Mouse (Mus musculus): ENCODE measurements around the gene Dolk. TPM values are rescaled to one million over a fixed set of nuclear protein-coding genes. Genes with fewer than 3 reads are reported as not detected.

Dolk gene
- total RNA-seq, 2 experiments from 2014 or later: 23.7 to 26.3 TPM

DNA sequence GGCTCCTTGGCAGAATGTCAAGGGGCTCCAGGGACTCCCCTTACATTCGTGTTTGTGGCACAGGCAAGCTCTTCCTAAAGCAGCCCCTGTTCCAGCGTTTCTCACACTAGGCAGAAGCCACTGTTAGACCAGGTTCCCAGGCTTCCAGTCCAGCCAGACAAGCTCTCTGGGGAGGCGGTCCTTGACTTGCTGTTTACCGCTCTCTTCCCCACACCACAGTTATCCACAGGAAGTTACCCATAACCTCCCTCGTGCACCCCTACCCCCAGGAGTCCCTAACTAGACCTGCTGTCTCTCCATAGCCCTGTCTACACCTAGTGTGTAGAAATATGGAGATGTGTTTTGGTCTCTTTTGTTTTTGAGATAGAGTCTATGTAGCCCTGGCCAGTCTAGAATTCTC lies 32.3 kb downstream of the Dolk start:
- intact Hi-C loops (cut with DNase I): no loop called here
- no peak for DNase-seq (ENCODE audit: low spot score in 2 of 2)

DNA sequence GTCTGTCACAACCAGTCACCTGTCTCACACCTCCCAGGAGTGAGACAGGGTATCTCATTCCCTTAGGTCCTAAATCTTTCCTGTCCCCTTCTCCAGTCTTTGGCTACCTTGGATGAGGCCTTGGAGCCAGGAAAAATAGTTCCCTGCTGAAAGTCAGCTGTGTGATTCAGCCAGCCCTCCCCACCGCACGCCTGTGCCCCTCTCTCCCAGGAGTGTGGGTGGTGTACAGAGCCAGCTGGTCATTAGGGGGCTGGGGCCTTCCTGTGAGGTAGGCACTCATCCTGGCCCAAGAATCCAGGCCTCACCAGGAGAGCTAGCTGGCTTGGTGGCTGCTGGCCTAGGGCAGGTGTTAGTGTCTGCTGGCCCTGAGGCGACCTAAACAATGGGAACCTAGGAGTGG lies 33.6 kb downstream of the Dolk start:
- intact Hi-C loops (cut with DNase I): no loop called here
- peak in 1 of 2 experiments; percentile 57 for DNase-seq (ENCODE audit: low spot score in 2 of 2)

DNA sequence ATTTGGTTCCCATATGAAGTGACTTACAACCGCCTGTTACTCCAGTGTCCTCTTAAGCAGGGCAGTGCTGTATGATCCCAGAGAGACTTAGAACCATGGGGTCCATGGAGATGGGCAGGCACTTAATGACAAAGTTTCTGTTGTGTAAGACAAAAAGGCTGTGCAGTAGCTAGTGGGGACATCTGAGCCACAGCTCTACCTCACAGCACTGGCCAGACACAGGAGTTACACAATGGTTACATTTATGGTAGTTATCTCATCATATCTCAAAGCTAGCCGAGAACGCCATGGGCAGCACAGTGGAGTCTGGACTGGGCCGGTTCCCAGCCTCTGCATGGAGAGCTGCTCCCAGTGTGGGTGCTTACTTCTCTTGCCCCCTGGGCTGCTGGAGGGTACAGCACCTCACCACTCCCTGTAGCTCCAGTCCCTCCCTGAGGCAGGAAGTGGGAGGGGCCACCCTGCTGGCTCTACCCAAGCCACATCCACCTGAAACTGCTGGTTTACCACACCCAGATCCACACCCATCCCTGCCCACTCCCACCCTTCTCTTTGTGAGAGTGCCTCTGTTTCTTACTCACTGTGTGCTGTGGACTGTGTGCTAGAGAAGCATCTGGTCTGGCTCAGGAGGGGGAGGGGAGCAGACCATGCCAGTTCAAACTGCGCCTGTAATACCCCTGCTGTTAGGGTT lies 34.6 kb downstream of the Dolk start:
- intact Hi-C loops (cut with DNase I): no loop called here

DNA sequence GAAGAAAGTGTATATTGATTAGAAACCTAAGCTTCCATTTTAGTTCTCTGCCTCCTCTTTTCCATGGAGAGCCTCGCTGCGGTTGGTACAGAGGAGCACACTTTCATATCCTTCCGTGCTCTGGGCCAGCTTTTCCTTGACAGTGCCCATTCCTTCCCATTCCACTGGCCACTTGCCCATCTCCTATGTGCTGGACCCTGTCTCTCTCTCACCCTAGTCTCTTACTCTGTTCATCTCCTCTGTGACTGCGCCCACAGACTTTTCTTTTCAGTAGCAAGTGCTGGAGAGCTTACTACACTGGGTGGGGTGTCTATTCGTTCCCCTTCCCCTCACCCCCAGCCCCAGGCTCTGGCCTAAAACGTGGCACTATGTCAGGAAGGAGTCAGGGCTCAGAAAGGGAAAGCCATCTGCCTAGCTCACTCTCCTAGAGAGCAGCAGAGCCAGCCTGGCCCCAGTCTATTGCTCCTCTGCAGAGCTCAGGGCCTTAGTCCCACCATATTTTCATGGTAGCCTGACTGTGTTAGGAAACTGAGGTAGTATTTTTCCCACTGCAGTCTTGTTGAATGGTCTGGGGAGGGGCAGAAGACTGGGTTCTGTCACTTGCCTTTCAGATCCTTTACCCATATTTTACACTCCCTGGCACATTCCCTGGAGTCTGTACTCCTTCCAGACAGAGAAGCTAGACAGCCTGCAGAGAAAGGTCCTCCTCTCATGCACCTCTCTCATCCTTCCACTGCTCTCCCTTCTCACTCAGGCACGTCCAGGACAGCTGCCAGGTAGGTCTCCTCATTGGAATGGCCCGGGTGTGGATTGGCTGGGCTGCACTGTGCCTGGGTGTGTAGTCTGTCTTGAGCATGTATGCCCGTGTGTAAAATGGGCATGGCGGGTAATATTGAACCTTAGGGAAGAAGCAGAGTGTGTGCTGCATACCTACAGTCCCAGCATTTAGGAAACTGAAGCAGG lies 35.7 kb downstream of the Dolk start:
- DNase-seq (ENCODE audit: low spot score in 2 of 2): no peak
- intact Hi-C loops (cut with DNase I): no loop called here

More for the DNA sequence above, 34.6 kb downstream of the Dolk start:
- no peak for DNase-seq (ENCODE audit: low spot score in 2 of 2)

DNA sequence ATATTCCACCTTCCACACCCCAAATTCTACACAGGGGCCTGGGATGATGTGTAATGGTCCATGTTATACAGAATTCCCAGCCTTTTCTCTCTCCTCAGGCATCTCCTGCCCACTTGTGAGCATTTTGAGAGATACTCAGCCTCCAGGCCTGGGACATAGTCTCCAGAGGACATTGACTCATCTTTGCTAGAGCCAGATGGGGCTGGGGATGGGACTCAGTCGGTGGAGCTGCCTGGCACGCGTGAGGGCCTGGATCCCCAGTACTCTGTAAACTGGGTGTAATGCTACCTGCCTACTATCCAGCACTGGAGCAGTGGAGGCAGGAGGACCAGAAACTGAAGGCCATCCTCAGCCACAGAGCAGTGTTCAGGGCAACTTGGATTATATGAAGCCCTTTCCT lies 37.0 kb downstream of the Dolk start:
- intact Hi-C loops (cut with DNase I): no loop called here
- peak in 1 of 2 experiments; percentile 61 for DNase-seq (ENCODE audit: low spot score in 2 of 2)

DNA sequence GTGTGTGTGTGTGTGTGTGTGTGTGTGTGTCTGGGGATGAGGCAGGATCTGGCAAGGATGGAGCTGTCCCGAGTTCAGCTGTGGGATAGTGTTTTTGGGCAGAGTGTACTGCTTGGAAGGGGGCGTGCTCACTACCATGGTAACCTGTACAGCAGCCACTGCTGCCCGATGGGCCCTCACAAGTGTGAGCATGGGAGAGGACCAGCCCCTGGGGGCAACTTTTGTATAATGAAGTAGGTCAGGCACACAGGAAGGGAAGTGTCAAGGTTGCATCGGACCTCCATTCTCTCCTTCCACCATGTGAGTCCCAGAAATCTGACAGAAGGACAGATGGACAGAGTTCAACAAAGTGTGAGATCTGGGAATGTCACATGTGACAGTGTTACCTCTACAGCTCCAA lies 38.5 kb downstream of the Dolk start:
- DNase-seq (ENCODE audit: low spot score in 2 of 2): no peak
- intact Hi-C loops (cut with DNase I): no loop called here

DNA sequence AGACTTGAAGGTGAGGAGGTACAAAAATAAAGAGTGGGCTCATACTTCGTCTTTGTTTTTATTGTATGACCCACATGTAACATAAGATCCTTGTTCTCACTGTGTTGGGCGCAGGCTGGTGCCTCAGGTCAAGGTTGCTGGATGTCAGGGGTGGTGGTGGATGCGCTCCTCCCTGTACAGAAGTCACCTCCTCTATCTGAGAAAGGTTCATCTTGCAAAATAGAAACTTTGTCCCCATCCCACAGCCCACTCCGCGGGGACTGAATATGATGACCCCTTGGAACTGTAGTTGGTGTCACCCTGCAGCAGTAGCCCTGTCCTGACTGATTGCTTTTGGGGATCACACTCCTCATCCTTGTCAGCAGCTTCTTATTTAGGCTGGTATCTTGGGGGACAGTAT lies 39.1 kb downstream of the Dolk start:
- intact Hi-C loops (cut with DNase I): no loop called here
- DNase-seq (ENCODE audit: low spot score in 2 of 2): no peak

DNA sequence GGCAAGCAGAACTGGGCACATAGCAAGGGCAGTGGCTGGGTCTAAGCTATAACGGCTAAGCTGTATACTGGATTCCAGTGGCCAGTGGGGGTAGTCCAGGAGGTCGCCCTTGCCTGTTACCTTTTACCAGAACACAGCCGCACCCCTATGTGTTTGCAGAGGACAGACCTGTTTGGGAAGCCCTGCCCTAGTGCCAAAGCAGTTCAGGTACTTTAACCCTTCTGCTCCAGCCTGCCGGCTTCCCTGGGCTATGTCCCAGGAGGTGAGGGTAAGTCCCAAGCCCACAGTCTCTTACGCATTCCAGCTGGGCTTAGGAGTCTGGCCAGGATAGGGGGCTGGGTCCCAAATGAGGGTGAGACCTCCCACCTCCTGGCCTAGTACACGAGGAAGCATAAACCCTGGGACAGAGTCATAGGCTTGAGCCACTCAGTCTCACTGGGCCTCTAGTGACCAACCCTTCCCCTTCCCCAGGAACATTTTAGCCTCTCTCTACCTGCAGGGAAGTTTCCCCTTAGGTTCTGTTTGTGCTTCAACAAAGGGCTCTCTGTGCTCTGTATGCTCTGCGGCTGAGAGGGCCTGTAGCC lies 41.4 kb downstream of the Dolk start:
- intact Hi-C loops (cut with DNase I): no loop called here
- DNase-seq (ENCODE audit: low spot score in 2 of 2): no peak

DNA sequence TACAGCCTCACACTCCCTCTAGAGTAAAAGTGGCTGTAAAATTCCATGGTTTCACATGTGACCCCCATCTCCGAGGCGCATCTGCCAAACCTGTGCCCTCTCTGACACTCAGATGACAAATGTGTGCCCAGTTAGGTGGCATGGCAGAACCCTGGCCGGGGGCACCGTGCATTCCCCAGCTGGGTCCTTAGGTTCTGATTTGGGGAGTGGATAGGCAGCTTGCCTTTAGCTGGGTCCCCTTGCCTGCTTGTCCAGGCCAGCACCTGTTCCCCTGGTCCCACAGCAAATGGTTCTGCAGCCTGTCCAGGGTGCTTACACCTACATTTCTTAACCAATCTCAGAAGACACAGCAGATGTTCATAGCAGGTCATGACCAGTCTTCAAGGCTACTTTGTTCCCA lies 42.7 kb downstream of the Dolk start:
- DNase-seq (ENCODE audit: low spot score in 2 of 2): no peak
- intact Hi-C loops (cut with DNase I): no loop called here

DNA sequence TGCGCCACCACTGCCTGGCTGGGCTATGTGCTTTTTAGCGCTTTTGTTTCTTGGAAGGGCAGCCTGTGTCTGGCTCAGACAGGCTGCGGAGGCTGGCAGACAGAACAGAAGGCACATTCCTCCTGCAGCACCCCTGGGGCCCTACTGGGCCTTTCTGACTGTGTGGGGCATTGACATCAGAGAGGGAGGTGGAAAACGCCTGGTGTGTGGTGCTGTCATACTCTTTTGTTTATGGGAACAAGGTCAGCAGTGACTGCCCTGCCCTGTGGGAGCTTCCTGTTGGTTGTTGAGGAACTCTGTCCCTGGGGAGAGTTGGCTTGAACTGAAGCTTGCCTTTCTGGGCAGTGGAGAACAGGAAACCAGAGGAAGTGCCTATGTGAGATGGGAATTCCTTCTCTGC lies 43.6 kb downstream of the Dolk start:
- peak in 1 of 2 experiments; percentile 41 for DNase-seq (ENCODE audit: low spot score in 2 of 2)

DNA sequence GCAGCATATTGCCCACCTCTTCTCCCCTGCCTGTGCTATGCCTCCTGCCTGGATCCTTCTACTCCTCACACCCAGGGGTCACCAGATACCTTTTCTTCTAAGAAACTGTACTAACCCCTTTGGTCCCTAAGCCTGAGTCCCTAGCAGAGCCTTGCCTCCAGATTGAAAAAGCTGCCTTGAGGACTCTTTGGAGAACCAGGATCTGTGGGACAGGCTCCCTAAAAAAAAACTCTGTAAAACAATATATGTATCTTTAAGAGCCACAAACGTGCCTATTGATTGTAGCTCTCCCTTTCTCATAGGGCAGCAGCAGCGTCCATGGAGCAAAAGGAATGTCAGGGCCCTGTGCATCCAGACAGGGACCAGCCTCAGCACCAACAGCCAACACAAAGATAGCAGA lies 45.9 kb downstream of the Dolk start, which contains the start of gene Gm28035:
Gene Gm28035, plus strand, starts transcription at position 301 of the 400 bp plus-strand sequence.
- intact Hi-C loops (cut with DNase I): no loop called here
- no peak for DNase-seq (ENCODE audit: low spot score in 2 of 2)

More for the DNA sequence above, 43.6 kb downstream of the Dolk start:
- intact Hi-C loops (cut with DNase I): no loop called here

DNA sequence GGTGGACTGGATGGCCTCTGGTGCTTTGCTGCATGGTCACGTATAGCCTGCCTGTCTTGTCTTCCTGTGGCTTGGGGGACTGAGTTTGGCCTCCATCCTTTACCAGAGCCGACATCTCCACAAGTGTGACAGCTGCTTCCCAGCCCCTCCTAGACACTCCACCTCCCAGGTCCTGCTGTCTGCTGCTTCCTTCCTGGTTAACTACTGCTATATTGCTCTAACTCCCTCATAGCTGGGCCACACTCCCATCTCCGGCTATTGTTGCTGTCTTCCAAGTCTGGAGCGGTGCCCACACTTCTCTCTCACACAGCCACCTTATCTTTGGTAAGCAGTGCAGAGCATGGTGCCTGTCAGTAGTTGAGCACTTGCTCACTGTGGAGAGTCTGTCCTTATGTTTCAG lies 46.4 kb downstream of the Dolk start:
- peak in 1 of 2 experiments; percentile 41 for DNase-seq (ENCODE audit: low spot score in 2 of 2)

DNA sequence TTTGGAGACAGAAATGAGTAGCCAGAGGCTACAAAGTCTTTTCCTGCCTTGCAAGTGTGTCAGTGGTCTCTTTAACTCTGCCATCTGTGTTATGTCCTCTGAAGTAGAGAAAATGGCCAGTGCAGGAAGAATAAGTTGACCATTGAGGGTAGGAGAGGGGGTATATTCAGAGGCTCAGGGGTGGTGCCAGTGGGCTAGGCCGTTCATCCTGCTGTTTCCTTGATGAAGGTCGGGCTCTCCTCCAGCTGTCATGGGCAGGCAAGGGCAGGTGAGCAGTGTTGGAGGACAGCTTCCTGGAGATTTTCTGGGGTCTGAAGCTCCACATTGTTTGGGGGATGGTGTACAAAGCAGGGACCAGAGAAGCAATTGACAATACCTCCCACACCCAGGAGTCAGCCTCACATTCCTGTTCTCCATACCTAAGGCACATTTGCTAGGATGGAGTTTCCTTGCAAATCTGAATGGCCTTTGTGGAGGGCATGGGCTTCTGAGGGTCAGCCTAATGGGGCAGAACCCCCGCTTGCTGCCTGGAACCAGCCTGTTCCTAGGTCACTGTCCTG lies 47.1 kb downstream of the Dolk start:
- intact Hi-C loops (cut with DNase I): no loop called here

More for the DNA sequence above, 46.4 kb downstream of the Dolk start:
- intact Hi-C loops (cut with DNase I): no loop called here

DNA sequence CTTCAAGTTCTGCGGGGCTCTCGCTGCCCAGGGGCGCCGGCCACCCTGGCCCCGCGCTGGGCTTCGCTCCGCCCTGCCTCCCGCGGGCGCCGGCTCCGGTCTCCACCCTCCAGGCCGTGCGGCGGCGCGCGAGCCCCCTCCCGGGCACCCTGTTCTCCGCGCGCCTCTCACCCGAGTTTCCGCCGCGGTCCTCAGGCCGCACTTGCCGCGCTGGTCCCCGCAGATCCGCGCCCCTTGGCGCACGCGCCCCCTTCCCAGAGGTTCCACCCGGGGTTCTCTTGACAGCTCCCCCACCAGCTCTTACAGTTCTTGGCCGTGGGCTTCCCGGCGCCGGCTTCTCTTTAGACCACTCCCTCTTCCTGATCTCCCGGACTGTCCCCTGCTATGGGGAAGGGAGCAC lies 48.3 kb downstream of the Dolk start:
- DNase-seq (ENCODE audit: low spot score in 2 of 2): peak; percentile 52 to 74
- intact Hi-C loops (cut with DNase I): loop anchor here (1.0 to 2.0 kb wide), 4 partner anchors 32 to 67 kb away; partner anchors contain the start of genes Endog, Kyat1 and Spout1

More for the DNA sequence above, 47.1 kb downstream of the Dolk start:
- DNase-seq (ENCODE audit: low spot score in 2 of 2): no peak

DNA sequence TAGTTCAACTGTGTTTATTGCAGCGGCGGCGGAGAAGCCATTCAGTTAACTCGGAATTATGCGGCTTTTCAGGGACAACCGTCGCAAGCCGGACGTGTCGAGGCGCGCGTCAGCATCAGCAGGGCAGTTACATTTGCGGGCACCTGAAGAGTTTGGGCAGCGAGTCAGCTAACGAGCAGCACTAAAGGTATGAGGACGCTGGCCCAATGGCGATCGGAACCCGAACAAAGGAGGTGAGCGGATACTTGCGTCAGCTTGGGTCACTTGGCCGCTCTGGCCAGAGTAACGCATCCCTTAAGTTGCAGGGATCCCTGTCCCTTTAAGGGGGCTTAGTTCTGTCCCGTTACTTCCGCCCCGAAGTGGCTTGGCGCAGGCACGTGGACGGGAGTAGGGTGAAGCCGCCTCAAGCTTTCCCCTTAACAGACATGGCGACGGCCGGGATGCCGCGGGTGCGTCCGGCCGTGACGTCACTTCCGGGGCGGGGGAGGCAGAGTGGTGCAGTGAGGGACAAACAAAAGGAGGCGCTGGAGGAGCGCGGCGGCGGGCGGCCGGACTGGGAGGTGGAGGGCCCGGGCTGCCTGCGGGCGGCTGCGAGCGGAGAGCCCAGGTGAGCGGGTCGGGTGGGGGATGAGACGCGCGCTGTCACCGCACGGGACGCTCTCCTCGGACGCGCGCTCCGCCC lies 48.8 kb downstream of the Dolk start, which contains the start of gene Lrrc8a:
Gene Lrrc8a, plus strand, starts transcription at position 517 of the 682 bp plus-strand sequence.
- peak; percentile 99 to 100 for DNase-seq (ENCODE audit: low spot score in 2 of 2)
- intact Hi-C loops (cut with DNase I): loop anchor here (1.0 to 2.0 kb wide), 4 partner anchors 32 to 67 kb away; partner anchors contain the start of genes Endog, Kyat1 and Spout1

DNA sequence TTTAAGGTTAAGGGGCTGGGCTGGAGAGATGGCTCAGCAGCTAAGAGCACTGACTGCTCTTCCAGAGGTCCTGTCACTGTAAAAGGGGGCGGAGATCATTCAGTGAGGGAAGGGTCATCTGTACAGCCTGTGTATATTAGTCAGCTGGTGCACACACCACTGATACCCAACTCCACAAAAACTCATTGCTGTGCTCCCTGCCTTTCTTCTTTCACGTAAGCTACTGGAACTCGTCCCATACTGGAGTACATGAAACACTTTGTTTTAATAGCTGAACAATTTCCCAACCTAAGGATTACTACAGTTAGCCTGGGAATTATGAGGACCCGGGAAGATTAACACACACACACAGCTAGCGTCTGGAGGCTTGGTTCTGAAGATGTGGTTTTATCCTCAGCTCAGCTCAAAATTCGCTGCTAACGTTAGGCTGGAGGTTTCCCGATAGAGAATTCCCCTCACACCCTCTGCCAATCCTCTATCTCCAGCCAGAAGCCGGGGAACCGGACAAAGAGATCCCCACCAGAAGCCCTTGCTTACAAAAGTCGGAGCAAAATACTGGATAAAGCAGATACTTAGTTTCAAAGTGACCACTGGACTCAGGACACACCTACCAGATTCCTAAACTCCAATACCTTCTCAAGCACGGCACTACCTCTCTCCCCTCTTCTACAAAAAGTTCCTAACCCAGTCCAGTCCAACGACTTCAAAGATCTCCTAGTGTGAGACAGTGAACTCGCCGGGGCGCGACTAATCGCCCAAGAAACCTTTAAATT lies 49.5 kb downstream of the Dolk start:
- DNase-seq (ENCODE audit: low spot score in 2 of 2): no peak
- intact Hi-C loops (cut with DNase I): loop anchor here (1.0 to 2.0 kb wide), 4 partner anchors 31 to 66 kb away; partner anchors contain the start of genes Endog, Kyat1 and Spout1

DNA sequence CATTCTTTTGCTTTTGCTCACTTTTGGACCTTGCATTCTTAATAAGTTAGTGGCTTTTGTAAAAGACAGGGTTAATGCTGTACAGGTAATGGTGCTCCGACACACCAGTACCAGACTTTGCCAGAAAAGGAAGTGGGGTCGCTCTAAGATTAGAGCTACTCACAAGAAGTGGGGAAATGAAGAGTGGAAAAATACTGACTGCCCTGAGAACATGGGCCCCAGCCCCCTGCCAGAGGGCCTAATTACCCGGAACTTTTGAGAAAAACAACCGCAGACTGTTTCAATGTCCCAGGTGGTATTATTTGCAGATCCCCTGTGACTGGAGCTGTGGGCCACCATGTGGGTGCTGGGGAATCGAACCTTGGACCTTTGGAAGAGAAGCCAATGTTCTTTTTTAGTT lies 50.5 kb downstream of the Dolk start:
- intact Hi-C loops (cut with DNase I): no loop called here
- no peak for DNase-seq (ENCODE audit: low spot score in 2 of 2)

All from left cerebral cortex, postnatal 25 days (tissue).